Mouse (Mus musculus) brain, embryonic 14.5 days (tissue): Measurements from ENCODE around the gene 9530077C05Rik.

Experiments used
- CTCF ChIP-seq: fragments of 200-500 bp; IDR thresholded peaks from 2 replicates; pipeline ENCODE4 v1.5.1; 2012; ENCODE audit warnings: inconsistent platforms, mild to moderate bottlenecking, moderate library complexity, borderline replicate concordance; ENCODE audit not compliant: insufficient read depth, insufficient read length; ENCODE audit errors: extremely low read depth
- POLR2A ChIP-seq: fragments of 200-500 bp; IDR thresholded peaks from 2 replicates; pipeline ENCODE4 v1.6.1; 2012; ENCODE audit warnings: mild to moderate bottlenecking, inconsistent platforms, borderline replicate concordance; ENCODE audit not compliant: poor library complexity, insufficient read depth, insufficient read length, severe bottlenecking; ENCODE audit errors: extremely low read depth

DNA sequence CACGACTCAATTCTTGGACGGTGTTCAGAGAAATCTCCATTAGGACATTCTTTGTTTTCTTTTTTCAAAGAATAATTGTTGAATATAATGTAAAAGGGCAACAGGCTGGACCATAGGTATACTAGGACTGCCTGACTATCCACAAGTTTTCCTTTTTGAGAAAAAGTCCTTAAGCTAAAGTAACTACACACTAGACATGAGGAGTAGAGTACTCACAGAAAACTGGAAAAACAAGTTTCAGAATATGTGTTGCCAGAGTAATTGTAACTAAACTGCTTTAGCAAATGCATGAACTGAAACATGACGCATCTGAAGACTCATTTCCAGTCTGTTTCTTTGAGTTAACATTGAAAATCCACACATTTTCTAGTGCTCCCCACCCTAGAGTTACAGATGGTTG, 5.9 kb upstream of the 9530077C05Rik start:
- no peak for TF ChIP-seq CTCF
- TF ChIP-seq POLR2A = no peak
